Mouse (Mus musculus): ENCODE results near the gene Upp1.

- TF ChIP-seq POLR2A (IDR thresholded peaks at IDR 0.05; ENCODE audit: insufficient read length, low read depth) (no peak), CEBPB (IDR thresholded peaks at IDR 0.05; ENCODE audit: insufficient read depth, poor library complexity, severe bottlenecking) (no peak)
These were observed 8.6 kb downstream of the Upp1 start for GRCm38 (mm10) chr11:9126373-9127107.

All from myocyte (in vitro differentiated cells).